Mouse (Mus musculus) lung, postnatal 36 days (tissue): Measurements from ENCODE around the gene Gm609.

ENCODE experiments used
- DNase-seq: peaks from one replicate; pipeline ENCODE4 v3.0.0; 2022; ENCODE audit warnings: mixed read lengths

Gm609 gene

GRCm38 (mm10) chr16:45391680-45392079, 101.1 kb downstream of the Gm609 start:
- DNase-seq, result no peak

GRCm38 (mm10) chr16:45390286-45390956, 102.3 kb downstream of the Gm609 start:
- DNase-seq, result no peak

GRCm38 (mm10) chr16:45389833-45390232, 102.9 kb downstream of the Gm609 start:
- no peak for DNase-seq

GRCm38 (mm10) chr16:45389041-45389440, 103.7 kb downstream of the Gm609 start:
- DNase-seq, result no peak

- no peak for DNase-seq
These were observed 111.0 kb downstream of the Gm609 start for GRCm38 (mm10) chr16:45381811-45382210.

GRCm38 (mm10) chr16:45378959-45379358, 113.8 kb downstream of the Gm609 start:
- no peak for DNase-seq

- peak; percentile 78 for DNase-seq
These were observed 114.4 kb downstream of the Gm609 start for GRCm38 (mm10) chr16:45378147-45378943.

GRCm38 (mm10) chr16:45377332-45377731, 115.4 kb downstream of the Gm609 start:
- DNase-seq, result no peak

GRCm38 (mm10) chr16:45376812-45377211, 116.0 kb downstream of the Gm609 start:
- DNase-seq, result no peak

- no peak for DNase-seq
These were observed 116.5 kb downstream of the Gm609 start for GRCm38 (mm10) chr16:45376294-45376693.

- DNase-seq, result peak; percentile 62
These were observed 117.1 kb downstream of the Gm609 start for GRCm38 (mm10) chr16:45375506-45376225.

GRCm38 (mm10) chr16:45374074-45374473, 118.7 kb downstream of the Gm609 start:
- no peak for DNase-seq

- DNase-seq, result no peak
These were observed 121.7 kb downstream of the Gm609 start for GRCm38 (mm10) chr16:45371076-45371475.

GRCm38 (mm10) chr16:45369285-45369965, 123.3 kb downstream of the Gm609 start:
- DNase-seq, result no peak

- DNase-seq, result no peak
These were observed 126.7 kb downstream of the Gm609 start for GRCm38 (mm10) chr16:45366111-45366510.

GRCm38 (mm10) chr16:45365353-45365752, 127.4 kb downstream of the Gm609 start:
- DNase-seq, result no peak

GRCm38 (mm10) chr16:45364627-45365026, 128.1 kb downstream of the Gm609 start:
- DNase-seq, result no peak

- no peak for DNase-seq
These were observed 129.2 kb downstream of the Gm609 start for GRCm38 (mm10) chr16:45363480-45364045.
